Mouse (Mus musculus) spleen, adult 2 months (tissue): ENCODE results near the gene Plce1.

ENCODE experiments used
- CTCF ChIP-seq: fragments of 200-500 bp; IDR thresholded peaks from 2 replicates; pipeline ENCODE4 v1.5.1; 2011; ENCODE audit warnings: mild to moderate bottlenecking, inconsistent platforms; ENCODE audit not compliant: insufficient read depth, insufficient read length, insufficient replicate concordance; ENCODE audit errors: extremely low read depth
- POLR2A ChIP-seq: fragments of 200-500 bp; IDR thresholded peaks from 2 replicates; pipeline ENCODE4 v1.6.1; 2011; ENCODE audit warnings: low read depth, low read length, inconsistent platforms

- TF ChIP-seq CTCF, result no peak
- no peak for TF ChIP-seq POLR2A
Observed at GRCm38 (mm10) chr19:38691533-38691932, 210.6 kb downstream of the Plce1 start.
